Mouse (Mus musculus) cerebellum, postnatal 4 days (tissue): ENCODE measurements at regions not wholly inside any gene's neighbourhood (a gene's known extent, or its start where the extent isn't known, plus 50 kb on each side); places are given as distances from the start of the nearest gene placed in this dataset.

Source experiments
- DNase-seq, 2 experiments: peaks; one replicate each; pipeline ENCODE4 v3.0.0; 2022; ENCODE audit warnings: low spot score in 2 of 2, mixed read lengths in 1 of 2

- no peak for DNase-seq
These were observed 159.0 kb downstream of the Pmp22 start for GRCm38 (mm10) chr11:63287766-63288165.

- no peak for DNase-seq
These were observed 161.8 kb downstream of the Pmp22 start for GRCm38 (mm10) chr11:63290618-63291017.

- DNase-seq = no peak
These were observed 164.7 kb downstream of the Pmp22 start for GRCm38 (mm10) chr11:63293485-63293884.

- no peak for DNase-seq
These were observed 165.7 kb downstream of the Pmp22 start for GRCm38 (mm10) chr11:63294476-63294875.

- no peak for DNase-seq
These were observed 167.7 kb downstream of the Pmp22 start for GRCm38 (mm10) chr11:63296476-63296875.

- DNase-seq = no peak
These were observed 171.2 kb downstream of the Pmp22 start for GRCm38 (mm10) chr11:63299712-63300581.

GRCm38 (mm10) chr11:63325166-63325565 lies 196.4 kb downstream of the Pmp22 start:
- DNase-seq = no peak

GRCm38 (mm10) chr11:63326864-63327263 lies 198.1 kb downstream of the Pmp22 start:
- DNase-seq = no peak

- no peak for DNase-seq
These were observed 208.7 kb downstream of the Pmp22 start for GRCm38 (mm10) chr11:63337503-63337902.

GRCm38 (mm10) chr11:63338277-63338676 lies 209.5 kb downstream of the Pmp22 start:
- no peak for DNase-seq

- no peak for DNase-seq
These were observed 216.9 kb downstream of the Pmp22 start for GRCm38 (mm10) chr11:63345653-63346052.

GRCm38 (mm10) chr11:63350123-63350696 lies 221.4 kb downstream of the Pmp22 start:
- no peak for DNase-seq

- DNase-seq = no peak
These were observed 223.2 kb downstream of the Pmp22 start for GRCm38 (mm10) chr11:63351999-63352398.

- DNase-seq = no peak
These were observed 224.2 kb downstream of the Pmp22 start for GRCm38 (mm10) chr11:63352990-63353389.

GRCm38 (mm10) chr11:63353671-63354070 lies 224.9 kb downstream of the Pmp22 start:
- no peak for DNase-seq

GRCm38 (mm10) chr11:63357772-63358344 lies 229.1 kb downstream of the Pmp22 start:
- no peak for DNase-seq

GRCm38 (mm10) chr11:63367756-63368265 lies 239.0 kb downstream of the Pmp22 start:
- no peak for DNase-seq

GRCm38 (mm10) chr11:63369475-63369874 lies 240.7 kb downstream of the Pmp22 start:
- DNase-seq = no peak

- DNase-seq = no peak
These were observed 247.5 kb downstream of the Pmp22 start for GRCm38 (mm10) chr11:63376311-63376710.

GRCm38 (mm10) chr11:63376991-63377390 lies 248.2 kb downstream of the Pmp22 start:
- DNase-seq = no peak

GRCm38 (mm10) chr11:63388247-63388646 lies 259.5 kb downstream of the Pmp22 start:
- no peak for DNase-seq

GRCm38 (mm10) chr11:63391478-63391877 lies 262.7 kb downstream of the Pmp22 start:
- no peak for DNase-seq

- no peak for DNase-seq
These were observed 263.6 kb downstream of the Pmp22 start for GRCm38 (mm10) chr11:63392378-63392777.
